Mouse (Mus musculus): ENCODE measurements around the gene Tmem108. TPM values are rescaled to one million over a fixed set of nuclear protein-coding genes. Genes with fewer than 3 reads are reported as not detected.

Gene Tmem108
- total and polyA plus RNA-seq, 2 experiments from 2014 or later, result 23.5 to 25.1 TPM

DNA sequence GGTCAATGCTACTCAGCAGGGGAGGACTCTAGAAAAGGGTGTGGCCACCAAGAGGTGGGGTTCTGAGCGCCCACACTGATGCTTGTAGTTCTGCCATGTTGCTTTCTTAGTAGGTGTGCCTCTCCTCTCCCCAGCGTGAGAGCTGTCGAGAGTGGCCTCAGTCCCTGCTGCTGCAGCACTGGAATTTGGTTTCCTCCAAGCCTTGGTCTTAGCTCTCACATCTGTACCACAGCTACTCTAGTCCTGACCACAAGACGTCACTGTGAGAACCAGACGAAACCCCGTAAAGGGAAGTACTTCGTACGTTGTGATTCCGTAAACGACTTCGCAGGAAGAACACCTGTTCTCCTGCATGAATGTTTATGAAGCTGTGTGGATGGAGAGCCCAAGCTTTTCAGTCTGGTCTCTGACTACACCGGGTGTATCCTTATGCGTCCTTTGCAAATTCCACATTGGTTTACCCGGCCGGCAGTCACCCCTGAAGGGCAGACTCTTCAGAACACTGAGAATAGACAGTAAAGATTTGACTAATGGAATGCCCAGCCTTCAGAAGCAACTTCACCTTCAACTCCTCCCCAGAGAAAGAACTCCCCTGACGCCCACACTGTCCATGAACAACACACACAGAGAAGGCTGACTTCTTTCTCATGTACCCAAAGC lies 53.0 kb downstream of the Tmem108 start:
- Histone ChIP-seq H3K4me3 (ENCODE audit: low read depth, low read length) (no peak overlapping the region), H3K27me3 (ENCODE audit: control insufficient read depth, insufficient read depth, low read length) (no peaks in the 10 kb centered on the region), H3K36me3 (replicated peaks; ENCODE audit: control insufficient read depth, insufficient read depth, low read length) (no peaks in the 10 kb centered on the region), H3K9me3 (replicated peaks; ENCODE audit: control insufficient read depth, low read length) (no peaks in the 10 kb centered on the region), H3K4me2 (ENCODE audit: low read depth, low read length) (no peak overlapping the region), H3K27ac (ENCODE audit: low read depth) (peak overlapping the region; percentile 32; the same call in 1 of the 2 replicates), H3K9ac (replicated peaks; ENCODE audit: low read depth, low read length) (no peak overlapping the region), H3K4me1 (ENCODE audit: control insufficient read depth, insufficient read depth) (peaks cover 27% of the 10 kb centered on the region)
- TF ChIP-seq CTCF (IDR thresholded peaks at IDR 0.05; ENCODE audit: low read depth) (no peak), EP300 (IDR thresholded peaks at IDR 0.05; ENCODE audit: low read depth) (no peak)
- DNase-seq (ENCODE audit: low spot score) (no peak), ATAC-seq (ENCODE audit: insufficient read depth, low read depth) (no peak)
- 51% methylated on average over 16 of the region's 16 CpGs for WGBS

DNA sequence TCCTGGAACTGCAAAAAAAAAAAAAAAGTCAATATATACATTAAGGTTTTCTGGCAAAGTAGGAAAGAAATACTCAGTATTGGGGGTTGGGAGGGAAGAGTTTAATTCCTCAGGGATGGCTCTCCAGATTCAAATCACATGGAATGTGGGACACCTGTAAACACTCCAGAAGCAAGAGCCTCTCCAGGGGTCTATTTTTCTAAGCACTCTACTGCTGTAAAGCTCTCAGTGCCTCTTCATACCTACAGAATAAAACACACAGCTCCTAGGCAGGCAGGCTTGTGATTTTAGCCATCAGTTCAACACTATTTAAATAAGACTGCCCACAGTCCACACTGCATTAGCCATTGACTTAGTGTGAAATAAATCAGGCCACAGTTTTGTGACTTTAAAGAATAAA lies 53.8 kb downstream of the Tmem108 start:
- Histone ChIP-seq H3K9me3 (replicated peaks; ENCODE audit: control insufficient read depth, low read length) (no peaks in the 10 kb centered on the region), H3K27ac (ENCODE audit: low read depth) (0 out of 2 replicates have a peak overlapping the region, but pooled peaks have one; percentile 2), H3K4me1 (ENCODE audit: control insufficient read depth, insufficient read depth) (peaks cover 27% of the 10 kb centered on the region), H3K9ac (replicated peaks; ENCODE audit: low read depth, low read length) (no peak overlapping the region), H3K4me3 (ENCODE audit: low read depth, low read length) (no peak overlapping the region), H3K4me2 (ENCODE audit: low read depth, low read length) (no peak overlapping the region), H3K36me3 (replicated peaks; ENCODE audit: control insufficient read depth, insufficient read depth, low read length) (no peaks in the 10 kb centered on the region), H3K27me3 (ENCODE audit: control insufficient read depth, insufficient read depth, low read length) (no peaks in the 10 kb centered on the region)
- DNase-seq (ENCODE audit: low spot score) (no peak), ATAC-seq (ENCODE audit: insufficient read depth, low read depth) (no peak)
- TF ChIP-seq CTCF (IDR thresholded peaks at IDR 0.05; ENCODE audit: low read depth) (no peak), EP300 (IDR thresholded peaks at IDR 0.05; ENCODE audit: low read depth) (no peak)

- no peak overlapping the region for H3K9ac ChIP-seq (replicated peaks; ENCODE audit: low read depth, low read length)
- H3K36me3 ChIP-seq (replicated peaks; ENCODE audit: control insufficient read depth, insufficient read depth, low read length), result no peaks in the 10 kb centered on the region
- WGBS, result 47% methylated on average over 8 of the region's 8 CpGs
- no peaks in the 10 kb centered on the region for H3K9me3 ChIP-seq (replicated peaks; ENCODE audit: control insufficient read depth, low read length)
- peaks cover 27% of the 10 kb centered on the region for H3K4me1 ChIP-seq (ENCODE audit: control insufficient read depth, insufficient read depth)
- H3K27me3 ChIP-seq (ENCODE audit: control insufficient read depth, insufficient read depth, low read length), result no peaks in the 10 kb centered on the region
- no peak for TF ChIP-seq EP300 (IDR thresholded peaks at IDR 0.05; ENCODE audit: low read depth)
- TF ChIP-seq CTCF (IDR thresholded peaks at IDR 0.05; ENCODE audit: low read depth), result no peak
- no peak overlapping the region for H3K4me2 ChIP-seq (ENCODE audit: low read depth, low read length)
- ATAC-seq (ENCODE audit: insufficient read depth, low read depth), result peak; percentile 45; the same call in 1 of the 2 replicates
- DNase-seq (ENCODE audit: low spot score), result no peak
- no peak overlapping the region for H3K27ac ChIP-seq (ENCODE audit: low read depth)
- H3K4me3 ChIP-seq (ENCODE audit: low read depth, low read length), result no peak overlapping the region
Measured at GRCm38 (mm10) chr9:103707000-103707790, 54.4 kb downstream of the Tmem108 start.

DNA sequence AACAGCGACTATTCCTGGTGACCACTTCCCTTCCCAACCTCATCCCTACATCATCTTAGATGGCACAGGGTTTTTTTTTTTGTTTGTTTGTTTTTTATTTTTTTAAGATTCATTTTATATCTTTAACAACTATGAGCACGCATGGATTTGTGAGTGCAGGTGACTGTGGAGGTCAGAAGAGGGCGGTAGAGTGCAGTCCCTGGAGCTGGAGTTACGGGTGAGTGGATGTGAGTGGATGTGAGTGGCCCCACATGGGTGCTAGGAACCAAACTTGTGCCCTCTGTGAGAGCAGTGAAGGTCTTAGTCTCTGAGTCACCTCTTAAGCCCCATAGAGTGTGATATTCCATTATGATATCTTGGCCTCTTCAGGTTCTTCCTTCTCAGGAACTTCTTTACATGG lies 55.9 kb downstream of the Tmem108 start:
- H3K4me2 ChIP-seq (ENCODE audit: low read depth, low read length), result no peak overlapping the region
- DNase-seq (ENCODE audit: low spot score) (no peak), ATAC-seq (ENCODE audit: insufficient read depth, low read depth) (no peak)
- H3K4me1 ChIP-seq (ENCODE audit: control insufficient read depth, insufficient read depth), result peaks cover 27% of the 10 kb centered on the region
- H3K27me3 ChIP-seq (ENCODE audit: control insufficient read depth, insufficient read depth, low read length), result no peaks in the 10 kb centered on the region
- H3K27ac ChIP-seq (ENCODE audit: low read depth), result no peak overlapping the region
- H3K9ac ChIP-seq (replicated peaks; ENCODE audit: low read depth, low read length), result no peak overlapping the region
- TF ChIP-seq EP300 (IDR thresholded peaks at IDR 0.05; ENCODE audit: low read depth) (no peak), CTCF (IDR thresholded peaks at IDR 0.05; ENCODE audit: low read depth) (no peak)
- 89% methylated on average over 4 of the region's 4 CpGs for WGBS
- H3K4me3 ChIP-seq (ENCODE audit: low read depth, low read length), result no peak overlapping the region
- H3K36me3 ChIP-seq (replicated peaks; ENCODE audit: control insufficient read depth, insufficient read depth, low read length), result no peaks in the 10 kb centered on the region
- H3K9me3 ChIP-seq (replicated peaks; ENCODE audit: control insufficient read depth, low read length), result no peaks in the 10 kb centered on the region

DNA sequence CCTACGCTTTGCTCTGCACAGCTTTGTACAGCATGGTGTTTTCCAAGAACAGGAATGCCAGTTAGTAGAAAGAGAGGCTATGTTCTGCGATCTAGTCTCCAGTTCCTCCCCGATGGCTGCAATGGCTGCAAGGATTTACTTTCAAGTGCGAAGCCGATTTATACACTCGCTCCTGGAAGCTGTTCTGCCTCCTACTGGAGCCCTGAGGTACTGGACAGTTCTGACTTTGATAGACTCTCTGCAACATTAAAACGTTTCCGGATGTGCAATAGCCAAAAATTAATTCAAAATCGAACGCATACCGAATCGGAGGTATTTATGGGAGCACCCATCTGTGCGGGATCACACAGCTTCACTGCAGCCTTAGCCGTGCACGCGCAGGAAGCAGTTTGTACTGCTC lies 58.6 kb downstream of the Tmem108 start:
- Histone ChIP-seq H3K4me3 (ENCODE audit: low read depth, low read length) (no peak overlapping the region), H3K9ac (replicated peaks; ENCODE audit: low read depth, low read length) (no peak overlapping the region), H3K27me3 (ENCODE audit: control insufficient read depth, insufficient read depth, low read length) (no peaks in the 10 kb centered on the region), H3K27ac (ENCODE audit: low read depth) (no peak overlapping the region), H3K9me3 (replicated peaks; ENCODE audit: control insufficient read depth, low read length) (no peaks in the 10 kb centered on the region), H3K36me3 (replicated peaks; ENCODE audit: control insufficient read depth, insufficient read depth, low read length) (no peaks in the 10 kb centered on the region), H3K4me2 (ENCODE audit: low read depth, low read length) (no peak overlapping the region), H3K4me1 (ENCODE audit: control insufficient read depth, insufficient read depth) (peaks cover 9% of the 10 kb centered on the region)
- 89% methylated on average over 16 of the region's 16 CpGs for WGBS
- ATAC-seq (ENCODE audit: insufficient read depth, low read depth) (no peak), DNase-seq (ENCODE audit: low spot score) (no peak)
- no peak for TF ChIP-seq CTCF (IDR thresholded peaks at IDR 0.05; ENCODE audit: low read depth)
- TF ChIP-seq EP300 (IDR thresholded peaks at IDR 0.05; ENCODE audit: low read depth), result no peak

Data from heart, postnatal 0 days (tissue).